Mouse (Mus musculus): ENCODE data around the gene Fv1.

DNA sequence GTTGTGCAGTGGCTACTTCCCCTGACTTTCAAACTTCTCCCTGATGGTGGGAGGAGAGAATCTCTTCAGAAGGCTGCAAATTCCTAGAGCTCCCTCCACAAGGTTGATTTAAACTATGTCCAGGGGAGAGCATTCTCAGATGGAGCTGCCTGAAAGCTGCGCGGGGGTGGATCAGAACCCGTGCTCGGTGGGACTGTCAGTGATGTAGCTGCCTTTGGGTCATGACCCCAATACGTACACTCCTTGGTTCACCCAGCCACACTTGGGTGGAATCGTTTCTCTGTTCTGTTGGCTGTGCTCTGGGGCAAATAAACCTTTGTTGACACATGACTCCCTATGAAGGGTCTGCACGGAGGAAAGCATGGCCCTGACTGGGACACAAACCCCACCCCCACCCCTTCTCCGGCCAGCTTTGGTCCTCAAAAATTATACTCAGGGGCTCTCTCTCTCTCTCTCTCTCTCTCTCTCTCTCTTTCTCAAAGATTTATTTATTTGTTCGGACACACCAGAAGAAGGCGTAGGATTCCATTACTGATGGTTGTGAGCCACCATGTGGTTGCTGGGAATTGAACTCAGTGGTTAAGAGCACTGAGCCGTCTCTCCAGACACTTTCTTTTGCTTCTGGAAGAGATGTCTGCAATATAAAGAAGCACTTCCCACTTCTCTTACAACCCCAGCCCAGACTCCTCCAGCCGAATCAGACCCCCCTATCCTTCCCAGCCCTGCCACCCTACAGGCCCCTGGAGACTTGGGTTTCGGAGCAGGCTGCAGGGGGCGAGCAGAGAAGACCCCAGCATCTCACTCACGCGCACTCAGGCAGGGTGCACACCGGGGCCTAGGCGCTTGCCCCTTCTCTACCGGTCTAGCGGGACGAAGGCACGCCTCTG, 973 bp upstream of the Fv1 start:
- no peak for TF ChIP-seq POLR2A (IDR thresholded peaks at IDR 0.05; ENCODE audit: borderline replicate concordance, control insufficient read depth, low read depth, low read length)
- no peak for TF ChIP-seq CTCF (IDR thresholded peaks at IDR 0.05; ENCODE audit: control insufficient read depth, insufficient read depth, low read length)
